In the genomic region with DNA sequence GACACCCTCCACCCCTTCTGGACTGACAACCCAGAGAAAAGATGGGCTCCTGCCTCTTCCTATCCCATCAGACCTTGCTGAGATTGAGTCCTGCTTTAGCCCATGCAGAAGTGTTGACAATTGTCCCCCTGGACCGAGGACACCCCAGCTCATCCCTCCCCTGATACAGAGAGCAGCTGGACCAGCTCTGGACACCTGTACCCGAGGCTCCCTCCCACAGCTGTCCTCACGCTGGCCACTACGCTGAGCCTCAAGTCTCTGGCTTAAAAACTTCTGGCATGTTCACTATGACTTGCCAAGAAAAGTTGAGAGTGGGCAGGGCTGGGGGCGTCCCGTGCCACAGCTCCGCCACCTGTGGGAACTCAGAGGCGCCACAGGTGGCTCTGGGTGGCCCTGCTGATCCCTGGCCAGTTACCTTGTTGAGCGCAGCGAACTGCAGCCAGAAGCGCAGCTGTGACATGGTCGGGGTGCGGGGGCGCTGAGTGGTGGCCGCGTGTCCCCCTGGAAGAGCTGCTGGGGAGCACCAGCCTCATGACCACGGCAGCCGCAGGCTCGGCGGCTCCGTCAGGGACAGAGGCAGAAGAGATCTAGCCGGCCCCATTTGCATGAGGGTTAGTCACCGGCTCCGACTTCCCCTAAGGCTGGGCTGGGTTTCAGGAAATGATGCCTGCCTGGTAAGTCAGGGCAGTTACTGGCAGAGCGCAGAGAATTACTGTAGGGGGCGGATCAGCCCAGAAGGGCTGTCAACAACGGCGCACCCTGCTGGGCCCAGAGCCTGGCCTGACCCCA, we compare ENCODE assay signal across 1 mouse cellular context.
TF ChIP-seq lines count a peak whose summit lies in the region.

No protein-coding gene starts in this region.

TF ChIP-seq in CH12.LX, 34 proteins besides CTCF, POLR2A, EP300 and RAD21 (continued from another document):
- peak; percentile 46; the same call in 1 of the 2 replicates for TF ChIP-seq NRF1 (IDR thresholded peaks at IDR 0.05; ENCODE audit: low read depth, low read length)
- TF ChIP-seq POLR2AphosphoS2 (IDR thresholded peaks at IDR 0.05; ENCODE audit: low read depth, low read length): peak; percentile 24; the same call in 1 of the 2 replicates
- no peak for TF ChIP-seq ZNF384 (IDR thresholded peaks at IDR 0.05; ENCODE audit: low read depth, low read length)
- TF ChIP-seq MEF2A (IDR thresholded peaks at IDR 0.05; ENCODE audit: borderline replicate concordance, low read depth, low read length): peak; percentile 78
- no peak for TF ChIP-seq CHD2 (IDR thresholded peaks at IDR 0.05; ENCODE audit: low read length)
- TF ChIP-seq RCOR1 (conservative IDR thresholded peaks at IDR 0.05; ENCODE audit: low read depth, low read length): 0 out of 2 replicates have a peak, but pooled peaks have one; percentile 11
- TF ChIP-seq ELF1 (IDR thresholded peaks at IDR 0.05; ENCODE audit: low read depth, low read length): peak; percentile 88
- TF ChIP-seq MXI1 (IDR thresholded peaks at IDR 0.05; ENCODE audit: low read depth, low read length): peak; percentile 78
- no peak for TF ChIP-seq PAX5 (IDR thresholded peaks at IDR 0.05; ENCODE audit: low read length)
- peak; percentile 62 for TF ChIP-seq NELFE (IDR thresholded peaks at IDR 0.05; ENCODE audit: low read depth, low read length)
- peak; percentile 64 for TF ChIP-seq IRF4 (IDR thresholded peaks at IDR 0.05; ENCODE audit: low read depth, low read length)
- no peak for TF ChIP-seq JUND (conservative IDR thresholded peaks at IDR 0.05; ENCODE audit: low read depth, low read length)
- TF ChIP-seq ZKSCAN1 (IDR thresholded peaks at IDR 0.05; ENCODE audit: borderline replicate concordance, low read depth, low read length): no peak
- peak; percentile 66 for TF ChIP-seq SMC3 (IDR thresholded peaks at IDR 0.05; ENCODE audit: low read depth, low read length)
- TF ChIP-seq ZMIZ1 (IDR thresholded peaks at IDR 0.05; ENCODE audit: low read depth, low read length): peak; percentile 79
- TF ChIP-seq MAX (IDR thresholded peaks at IDR 0.05; ENCODE audit: low read length): peak; percentile 66; the same call in 1 of the 2 replicates
- TF ChIP-seq SIN3A (IDR thresholded peaks at IDR 0.05; ENCODE audit: low read length): peak; percentile 92
- TF ChIP-seq UBTF (IDR thresholded peaks at IDR 0.05; ENCODE audit: low read depth, low read length): no peak
- TF ChIP-seq ZC3H11A (IDR thresholded peaks at IDR 0.05; ENCODE audit: low read depth, low read length): no peak
- TF ChIP-seq MAFK (IDR thresholded peaks at IDR 0.05; ENCODE audit: insufficient replicate concordance, low read length): no peak
- no peak for TF ChIP-seq USF2 (conservative IDR thresholded peaks at IDR 0.05; ENCODE audit: low read depth, low read length)
